Mouse (Mus musculus) ovary, postnatal 36 days (tissue): ENCODE measurements around the gene Tmem163.

Experiments used
- DNase-seq: peaks from one replicate; pipeline ENCODE4 v3.0.0; 2022; ENCODE audit warnings: low spot score, mixed read lengths

Gene Tmem163

GRCm38 (mm10) chr1:127679498-127680133, at the start of gene Tmem163:
Gene Tmem163 (minus strand): TSS chr1:127679548.
- peak; percentile 13 for DNase-seq

- DNase-seq: no peak
Observed at GRCm38 (mm10) chr1:127729096-127729495, 49.7 kb upstream of the Tmem163 start, which contains the start of gene Acmsd. Gene Acmsd (plus strand): TSS chr1:127729413.

- no peak for DNase-seq
Observed at GRCm38 (mm10) chr1:127723596-127723995, 44.2 kb upstream of the Tmem163 start.

- no peak for DNase-seq
Observed at GRCm38 (mm10) chr1:127718290-127718689, 38.9 kb upstream of the Tmem163 start.

- no peak for DNase-seq
Observed at GRCm38 (mm10) chr1:127716441-127716840, 37.1 kb upstream of the Tmem163 start.

GRCm38 (mm10) chr1:127706269-127706668, 26.9 kb upstream of the Tmem163 start:
- DNase-seq: no peak

- no peak for DNase-seq
Observed at GRCm38 (mm10) chr1:127702187-127702586, 22.8 kb upstream of the Tmem163 start.

- no peak for DNase-seq
Observed at GRCm38 (mm10) chr1:127696533-127696932, 17.2 kb upstream of the Tmem163 start.

- DNase-seq: peak; percentile 14
Observed at GRCm38 (mm10) chr1:127677661-127678580, 1.4 kb downstream of the Tmem163 start.

GRCm38 (mm10) chr1:127677131-127677631, 2.2 kb downstream of the Tmem163 start:
- peak; percentile 11 for DNase-seq

- no peak for DNase-seq
Observed at GRCm38 (mm10) chr1:127676516-127677099, 2.7 kb downstream of the Tmem163 start.

- no peak for DNase-seq
Observed at GRCm38 (mm10) chr1:127676116-127676515, 3.2 kb downstream of the Tmem163 start.

GRCm38 (mm10) chr1:127675253-127675652, 4.1 kb downstream of the Tmem163 start:
- DNase-seq: no peak

- DNase-seq: no peak
Observed at GRCm38 (mm10) chr1:127673221-127674050, 5.9 kb downstream of the Tmem163 start.

GRCm38 (mm10) chr1:127668161-127668560, 11.2 kb downstream of the Tmem163 start:
- no peak for DNase-seq

GRCm38 (mm10) chr1:127667110-127667860, 12.1 kb downstream of the Tmem163 start:
- DNase-seq: no peak

GRCm38 (mm10) chr1:127666221-127666620, 13.1 kb downstream of the Tmem163 start:
- no peak for DNase-seq

- DNase-seq: no peak
Observed at GRCm38 (mm10) chr1:127662385-127663068, 16.8 kb downstream of the Tmem163 start.

GRCm38 (mm10) chr1:127661118-127662012, 18.0 kb downstream of the Tmem163 start:
- DNase-seq: no peak
